Mouse (Mus musculus) myocyte (in vitro differentiated cells): ENCODE data around the gene Gphb5.

Source experiments
- CEBPB ChIP-seq: IDR thresholded peaks from 2 replicates; pipeline ENCODE4 v1.6.1; 2011; ENCODE audit warnings: mild to moderate bottlenecking, moderate library complexity; ENCODE audit not compliant: poor library complexity, insufficient read depth, severe bottlenecking
- E2F4 ChIP-seq: IDR thresholded peaks from one replicate; pipeline ENCODE4 v1.6.1; 2011; ENCODE audit warnings: mild to moderate bottlenecking, control low read depth, moderate library complexity; ENCODE audit not compliant: insufficient read depth
- MAX ChIP-seq: IDR thresholded peaks from one replicate; pipeline ENCODE4 v1.6.1; 2011; ENCODE audit warnings: low read depth, mild to moderate bottlenecking, control low read depth
- MYOD1 ChIP-seq, 3 experiments: IDR thresholded peaks; one replicate each; pipeline ENCODE4 v1.6.1; 2011; ENCODE audit warnings: control low read depth in 2 of 3, low read depth in 2 of 3, mild to moderate bottlenecking in 2 of 3, moderate library complexity in 1 of 3; ENCODE audit not compliant: insufficient read length in 2 of 3, control insufficient read depth in 1 of 3
- MYOG ChIP-seq, 3 experiments: IDR thresholded peaks; one replicate each; pipeline ENCODE4 v1.6.1; 2011; ENCODE audit warnings: control low read depth in 2 of 3, low read depth in 2 of 3, mild to moderate bottlenecking in 2 of 3; ENCODE audit not compliant: insufficient read length in 2 of 3, control insufficient read depth in 1 of 3, insufficient read depth in 1 of 3
- POLR2A ChIP-seq: IDR thresholded peaks from one replicate; pipeline ENCODE4 v1.6.1; 2011; ENCODE audit warnings: low read depth, mild to moderate bottlenecking, control low read depth, moderate library complexity; ENCODE audit not compliant: insufficient read length
- POLR2AphosphoS2 ChIP-seq: IDR thresholded peaks from one replicate; pipeline ENCODE4 v1.6.1; 2011; ENCODE audit warnings: low read depth, control low read depth; ENCODE audit not compliant: insufficient read length
- REST ChIP-seq: IDR thresholded peaks from one replicate; pipeline ENCODE4 v1.6.1; 2011; ENCODE audit warnings: mild to moderate bottlenecking, control low read depth, moderate library complexity; ENCODE audit not compliant: insufficient read depth, insufficient read length
- SRF ChIP-seq: IDR thresholded peaks from one replicate; pipeline ENCODE4 v1.6.1; 2011; ENCODE audit warnings: low read depth; ENCODE audit not compliant: control insufficient read depth, insufficient read length
- TCF12 ChIP-seq: IDR thresholded peaks from one replicate; pipeline ENCODE4 v1.6.1; 2011; ENCODE audit warnings: mild to moderate bottlenecking, control low read depth; ENCODE audit not compliant: poor library complexity, insufficient read depth, severe bottlenecking
- TCF3 ChIP-seq: IDR thresholded peaks from one replicate; pipeline ENCODE4 v1.6.1; 2011; ENCODE audit warnings: low read depth, control low read depth; ENCODE audit not compliant: insufficient read length
- USF1 ChIP-seq: IDR thresholded peaks from one replicate; pipeline ENCODE4 v1.6.1; 2011; ENCODE audit warnings: low read depth, mild to moderate bottlenecking, control low read depth, moderate library complexity

GRCm38 (mm10) chr12:75460561-75460960 is 44.0 kb upstream of the Gphb5 start:
- TF ChIP-seq POLR2A: no peak
- no peak for TF ChIP-seq MYOG (IDR thresholded peaks at IDR 0.05; ENCODE audit: control insufficient read depth in 1 of 3, insufficient read depth in 1 of 3, insufficient read length in 2 of 3, low read depth in 2 of 3)
- no peak for TF ChIP-seq CEBPB
- TF ChIP-seq USF1: no peak
- TF ChIP-seq TCF12: no peak
- TF ChIP-seq E2F4: no peak
- TF ChIP-seq POLR2AphosphoS2: no peak
- TF ChIP-seq MAX: no peak
- no peak for TF ChIP-seq TCF3
- TF ChIP-seq REST: no peak
- TF ChIP-seq SRF: no peak
- no peak for TF ChIP-seq MYOD1 (IDR thresholded peaks at IDR 0.05; ENCODE audit: control insufficient read depth in 1 of 3, insufficient read length in 2 of 3, low read depth in 2 of 3)
